Mouse (Mus musculus) left cerebral cortex, postnatal 25 days (tissue): ENCODE data around the gene Rps26. TPM values are rescaled to one million over a fixed set of nuclear protein-coding genes. Genes with fewer than 3 reads are reported as not detected.

ENCODE experiments used
- DNase-seq, 2 experiments: peaks; one replicate each; pipeline ENCODE4 v3.0.0; 2022; ENCODE audit warnings: low spot score in 2 of 2, mixed read lengths in 1 of 2
- intact Hi-C: fragments of 180-260 bp; cut with DNase I; formaldehyde crosslinking; loops from one replicate; pipeline ENCODE4 v1.15.1; 2025
- microRNA-seq, 2 experiments: library from miRNA; unstranded; fragments of <30 nt; microRNA quantifications; one replicate each; pipeline ENCODE4 v1.2.0; 2022
- total RNA-seq, 2 experiments: library from RNA; stranded (reverse); gene quantifications; 2 replicates each; pipeline ENCODE4 v1.2.3; 2021

Rps26 gene
- total RNA-seq, 2 experiments from 2014 or later = 235 to 247 TPM

DNA sequence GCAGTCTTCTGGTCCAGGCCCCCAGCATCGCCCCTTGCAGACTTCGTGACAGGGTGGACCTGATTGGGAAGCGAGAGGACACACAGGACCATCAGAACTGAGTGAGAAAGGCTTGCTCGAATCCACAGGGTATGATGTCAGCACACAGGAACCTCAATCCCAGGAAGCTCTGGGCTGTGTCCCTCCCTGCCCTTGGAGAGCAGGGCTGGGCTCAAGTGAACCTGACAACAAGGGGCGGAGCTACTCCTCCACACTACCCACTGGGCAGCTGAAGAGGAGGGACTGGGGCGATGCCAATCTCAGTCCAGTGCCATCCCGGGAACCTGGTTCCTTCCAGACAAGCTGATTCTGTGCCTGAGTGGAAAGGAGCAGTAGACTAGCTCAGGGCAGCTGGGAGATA lies 42.9 kb downstream of the Rps26 start:
- intact Hi-C loops = no loop called here
- no peak for DNase-seq

DNA sequence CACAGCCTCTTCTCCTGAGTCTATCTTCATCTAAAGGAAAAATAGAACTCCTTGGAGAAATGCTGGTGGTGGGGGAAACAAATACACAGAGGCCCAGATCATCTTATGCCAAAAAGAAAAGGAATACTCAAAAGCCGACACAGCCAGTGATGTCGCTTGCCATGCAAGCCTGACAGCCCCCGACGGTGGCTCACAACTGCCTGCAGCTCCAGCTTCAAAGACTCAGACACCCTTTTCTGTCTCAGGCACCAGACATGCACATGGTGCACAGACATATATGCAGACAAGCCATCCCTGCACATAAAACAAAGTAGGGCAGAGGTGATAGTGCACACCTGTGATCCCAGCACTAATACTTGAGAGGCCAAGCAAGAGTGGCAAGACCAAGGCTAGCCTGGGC lies 46.8 kb downstream of the Rps26 start:
- intact Hi-C loops = no loop called here

DNA sequence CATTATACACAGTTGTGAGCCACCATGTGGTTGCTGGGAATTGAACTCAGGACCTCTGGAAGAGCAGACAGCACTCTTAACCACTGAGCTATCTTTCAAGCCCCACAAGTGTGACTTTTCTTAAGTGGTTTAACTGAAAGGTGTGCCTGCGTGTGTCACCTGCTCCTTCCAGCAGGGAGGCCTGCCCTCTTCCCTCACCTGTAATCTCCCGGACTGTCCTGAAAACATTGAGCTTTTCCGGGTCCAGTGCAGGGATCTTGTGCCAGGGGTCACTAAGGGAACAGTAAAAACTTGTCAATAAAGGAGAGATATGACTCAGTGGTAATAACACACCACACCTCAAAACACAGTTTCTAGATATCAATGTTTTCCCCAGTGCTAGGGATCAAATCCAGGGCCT lies 47.2 kb downstream of the Rps26 start:
- no peak for DNase-seq
- intact Hi-C loops = no loop called here

More for the DNA sequence above, 46.8 kb downstream of the Rps26 start:
- no peak for DNase-seq

DNA sequence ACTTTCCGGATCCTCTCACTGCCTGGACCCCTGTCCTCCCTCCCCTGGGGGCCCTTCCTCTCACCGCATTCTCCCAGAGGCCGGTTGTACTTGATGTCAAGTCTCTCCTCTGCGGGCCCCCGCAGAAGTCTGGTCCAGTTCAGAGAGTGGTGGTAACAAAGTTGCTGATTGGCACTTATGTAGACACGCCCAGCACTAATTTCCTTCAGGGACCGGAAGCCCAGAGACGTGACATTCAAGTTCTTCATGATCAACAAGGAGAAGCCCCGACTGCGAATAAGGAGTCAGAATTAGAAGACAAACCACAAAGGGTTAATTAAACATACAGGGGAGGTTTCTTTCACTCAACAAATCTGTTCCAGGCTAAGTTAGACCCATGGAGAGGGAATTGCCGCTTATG lies 48.2 kb downstream of the Rps26 start:
- intact Hi-C loops = no loop called here
- DNase-seq = no peak

DNA sequence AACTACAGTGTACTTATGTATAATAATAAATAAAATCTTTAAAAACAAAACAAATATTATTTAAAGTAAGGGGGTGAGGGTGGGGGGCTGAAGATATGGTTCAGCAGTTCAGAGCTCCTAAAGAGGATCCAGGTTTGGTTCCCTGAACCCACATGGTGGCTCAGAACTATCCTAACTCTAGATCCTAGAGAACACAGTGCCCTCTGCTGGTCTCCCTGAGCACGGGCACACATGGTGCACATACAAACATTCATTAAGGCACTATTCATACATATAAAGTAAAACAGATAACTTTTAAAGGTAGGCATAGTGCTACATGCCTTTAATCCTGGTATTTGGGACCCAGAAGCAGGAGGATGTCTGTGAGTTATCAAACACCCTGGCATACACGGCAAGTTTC lies 51.5 kb downstream of the Rps26 start:
- intact Hi-C loops = no loop called here
- DNase-seq = no peak

Small RNA genes lying within 50 kb of the gene (microRNA-seq; reads per million reads assigned to microRNA genes)
- gene Mir6917 = 0 reads per million in 2 experiments

Other genes starting within 250 kb of the Rps26 start
- gene Ankrd52, start 249.6 kb downstream of the Rps26 start, total RNA-seq = 10 to 100 TPM; 65.1 to 68.9 TPM
- gene Slc39a5, start 225.5 kb downstream of the Rps26 start, total RNA-seq = under 1 TPM; 0.30 to 0.32 TPM
- 10 to 100 TPM; 87.8 to 89.7 TPM for gene Nabp2, start 215.3 kb downstream of the Rps26 start, total RNA-seq
- 10 to 100 TPM; 76.7 to 78.6 TPM for gene Rnf41, start 215.1 kb downstream of the Rps26 start, total RNA-seq
- 100 to 1,000 TPM; 228 to 232 TPM for gene Smarcc2, start 167.5 kb downstream of the Rps26 start, total RNA-seq
- gene Myl6, start 132.6 kb downstream of the Rps26 start, total RNA-seq = 100 to 1,000 TPM; 616 to 641 TPM
- gene Myl6b, start 128.1 kb downstream of the Rps26 start, total RNA-seq = 10 to 100 TPM; 22.9 to 24.0 TPM
- 1 to 10 TPM; 7.9 to 8.0 TPM for gene Esyt1, start 100.9 kb downstream of the Rps26 start, total RNA-seq
- gene Zc3h10, start 79.0 kb downstream of the Rps26 start, total RNA-seq = 10 to 100 TPM; 13.2 to 13.5 TPM
- 1,000 to 10,000 TPM; 1,545 to 1,604 TPM for gene Rpl41, start 77.4 kb downstream of the Rps26 start, total RNA-seq
- gene Pa2g4, start 60.8 kb downstream of the Rps26 start, total RNA-seq = 10 to 100 TPM; 56.7 to 62.7 TPM
- 1 to 10 TPM; 5.8 to 7.6 TPM for gene Erbb3, start 37.1 kb downstream of the Rps26 start, total RNA-seq
- gene Ikzf4, start 19.2 kb upstream of the Rps26 start, total RNA-seq = 10 to 100 TPM; 17.9 to 18.9 TPM
- gene Suox, start 47.3 kb upstream of the Rps26 start, total RNA-seq = 10 to 100 TPM; 10.8 to 12.3 TPM
- gene Rab5b, start 69.5 kb upstream of the Rps26 start, total RNA-seq = 100 to 1,000 TPM; 125 to 132 TPM
- gene Pmel, start 77.4 kb upstream of the Rps26 start, total RNA-seq = under 1 TPM; 0.39 to 0.96 TPM
- gene Cdk2, start 78.3 kb upstream of the Rps26 start, total RNA-seq = 1 to 10 TPM; 2.5 to 3.2 TPM
- gene Dgka, start 118.1 kb upstream of the Rps26 start, total RNA-seq = 1 to 10 TPM; 5.1 to 6.3 TPM
- 10 to 100 TPM; 28.8 to 29.5 TPM for gene Pym1, start 121.1 kb upstream of the Rps26 start, total RNA-seq
- gene Mmp19, start 164.2 kb upstream of the Rps26 start, total RNA-seq = under 1 TPM; 0.39 to 0.78 TPM
- gene Dnajc14, start 177.3 kb upstream of the Rps26 start, total RNA-seq = 10 to 100 TPM; 65.6 to 66.1 TPM
- gene Tmem198b, start 177.6 kb upstream of the Rps26 start, total RNA-seq = 10 to 100 TPM in 1 of 2 experiments, 1 to 10 TPM in 1; 8.8 to 10.2 TPM
- 10 to 100 TPM; 37.1 to 40.7 TPM for gene Sarnp, start 190.6 kb upstream of the Rps26 start, total RNA-seq
- gene Ormdl2, start 194.9 kb upstream of the Rps26 start, total RNA-seq = 1 to 10 TPM; 6.9 to 7.5 TPM